Mouse (Mus musculus) midbrain, embryonic 11.5 days (tissue): ENCODE measurements around the gene Cd247. TPM values are rescaled to one million over a fixed set of nuclear protein-coding genes. Genes with fewer than 3 reads are reported as not detected.

Source experiments
- ATAC-seq: fragments of 200-750 bp; cut with Nextera tagmentation; 2 replicates; pipeline ENCODE4 v1.8.0; 2017; ENCODE audit warnings: moderate TSS enrichment, moderate library complexity; ENCODE audit not compliant: low FRiP score
- DNase-seq: peaks from one replicate; pipeline ENCODE4 v3.0.0; 2015; ENCODE audit warnings: low spot score; ENCODE audit errors: missing footprints
- H3K27ac ChIP-seq: fragments of 300-500 bp; sonication (generic); 2 replicates; pipeline ENCODE4 v1.5.1; 2014; ENCODE audit warnings: low read depth, low read length
- H3K27me3 ChIP-seq: fragments of 300-500 bp; sonication (generic); 2 replicates; pipeline ENCODE4 v1.6.1; 2014; ENCODE audit warnings: mild to moderate bottlenecking, low read length, moderate library complexity, mixed read lengths; ENCODE audit not compliant: control insufficient read depth, insufficient read depth
- H3K36me3 ChIP-seq: fragments of 300-500 bp; sonication (generic); 2 replicates; pipeline ENCODE4 v1.6.1; 2014; ENCODE audit warnings: mild to moderate bottlenecking, low read length, moderate library complexity, mixed read lengths; ENCODE audit not compliant: control insufficient read depth, insufficient read depth
- H3K4me1 ChIP-seq: fragments of 300-500 bp; sonication (generic); 2 replicates; pipeline ENCODE4 v1.6.1; 2014; ENCODE audit warnings: low read length; ENCODE audit not compliant: control insufficient read depth, insufficient read depth
- H3K4me2 ChIP-seq: fragments of 300-500 bp; sonication (generic); 2 replicates; pipeline ENCODE4 v1.6.1; 2014; ENCODE audit warnings: mild to moderate bottlenecking, moderate library complexity
- H3K4me3 ChIP-seq: fragments of 300-500 bp; sonication (generic); 2 replicates; pipeline ENCODE4 v1.5.1; 2014; ENCODE audit warnings: low read depth, low read length
- H3K9ac ChIP-seq: fragments of 300-500 bp; sonication (generic); 2 replicates; pipeline ENCODE4 v1.6.1; 2014; ENCODE audit warnings: low read length
- H3K9me3 ChIP-seq: fragments of 300-500 bp; sonication (generic); 2 replicates; pipeline ENCODE4 v1.6.1; 2016; ENCODE audit warnings: low read length; ENCODE audit not compliant: control insufficient read depth
- WGBS: fragments of 180-500 bp; shearing (Covaris S2); extraction: QIAGEN DNeasy Blood & Tissue Kit; methylation state at CpG from one replicate; pipeline ENCODE4 v1.1.7; 2014; 5-methylcytosine and 5-hydroxymethylcytosine counted together
- polyA plus RNA-seq: library from polyadenylated mRNA; unstranded; fragments of >200 nt; fragmentation: Nextera tagmentation; extraction: Ambion mirVana; gene quantifications from 2 replicates; pipeline ENCODE4 v1.2.1, GENCODE M21; 2014

Gene Cd247
- polyA plus RNA-seq, 1 experiment from 2014 or later = 2.0 TPM

- peaks cover 25% of the 10 kb centered on the region for H3K4me1 ChIP-seq
- H3K27ac ChIP-seq = no peak overlapping the region
- DNase-seq (no peak), ATAC-seq (no peak)
- no peak overlapping the region for H3K4me3 ChIP-seq
- no peak overlapping the region for H3K9ac ChIP-seq
- no peaks in the 10 kb centered on the region for H3K9me3 ChIP-seq
- H3K4me2 ChIP-seq = no peak overlapping the region
- 98% methylated on average over 5 of the region's 5 CpGs for WGBS
- no peaks in the 10 kb centered on the region for H3K36me3 ChIP-seq
- peaks cover 8% of the 10 kb centered on the region for H3K27me3 ChIP-seq
Measured at GRCm38 (mm10) chr1:165811170-165811569, 22.7 kb downstream of the Cd247 start.

- WGBS = 82% methylated on average over 3 of the region's 3 CpGs
- H3K9me3 ChIP-seq = no peaks in the 10 kb centered on the region
- H3K4me3 ChIP-seq = no peak overlapping the region
- no peak for DNase-seq
- H3K27me3 ChIP-seq = peaks cover 12% of the 10 kb centered on the region
- no peak overlapping the region for H3K9ac ChIP-seq
- H3K36me3 ChIP-seq = no peaks in the 10 kb centered on the region
- H3K27ac ChIP-seq = no peak overlapping the region
- ATAC-seq = no peak
- no peak overlapping the region for H3K4me2 ChIP-seq
- H3K4me1 ChIP-seq = peaks cover 31% of the 10 kb centered on the region
Measured at GRCm38 (mm10) chr1:165812775-165813174, 24.3 kb downstream of the Cd247 start.

DNA sequence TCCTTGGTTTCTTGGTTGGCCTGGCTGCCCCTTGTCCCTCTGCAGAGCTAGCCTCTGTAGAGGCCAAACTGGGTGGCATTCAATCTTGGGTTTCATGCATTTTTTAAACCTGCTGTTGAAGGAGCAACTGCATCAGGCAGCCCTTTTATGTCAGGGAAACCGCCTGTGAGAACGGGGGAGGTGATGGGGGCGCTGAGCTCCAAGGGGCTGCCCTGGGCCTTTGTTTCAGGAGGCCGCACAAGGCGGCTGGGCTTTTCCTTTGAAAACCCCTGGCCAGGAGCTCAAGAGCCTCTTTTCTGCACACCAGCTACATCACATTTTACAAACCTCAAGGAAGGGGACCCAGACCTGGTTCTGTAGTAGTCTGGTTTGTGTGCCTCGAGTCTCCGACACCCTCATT is 25.6 kb downstream of the Cd247 start:
- no peaks in the 10 kb centered on the region for H3K36me3 ChIP-seq
- H3K9ac ChIP-seq = peak overlapping the region; percentile 52
- DNase-seq = peak; percentile 97
- H3K4me1 ChIP-seq = peaks cover 40% of the 10 kb centered on the region
- peak; percentile 80 for ATAC-seq
- no peak overlapping the region for H3K4me3 ChIP-seq
- H3K9me3 ChIP-seq = no peaks in the 10 kb centered on the region
- peaks cover 18% of the 10 kb centered on the region for H3K27me3 ChIP-seq
- H3K4me2 ChIP-seq = peak overlapping the region; percentile 40
- peak overlapping the region; percentile 90 for H3K27ac ChIP-seq
- 3% methylated on average over 7 of the region's 7 CpGs for WGBS

DNA sequence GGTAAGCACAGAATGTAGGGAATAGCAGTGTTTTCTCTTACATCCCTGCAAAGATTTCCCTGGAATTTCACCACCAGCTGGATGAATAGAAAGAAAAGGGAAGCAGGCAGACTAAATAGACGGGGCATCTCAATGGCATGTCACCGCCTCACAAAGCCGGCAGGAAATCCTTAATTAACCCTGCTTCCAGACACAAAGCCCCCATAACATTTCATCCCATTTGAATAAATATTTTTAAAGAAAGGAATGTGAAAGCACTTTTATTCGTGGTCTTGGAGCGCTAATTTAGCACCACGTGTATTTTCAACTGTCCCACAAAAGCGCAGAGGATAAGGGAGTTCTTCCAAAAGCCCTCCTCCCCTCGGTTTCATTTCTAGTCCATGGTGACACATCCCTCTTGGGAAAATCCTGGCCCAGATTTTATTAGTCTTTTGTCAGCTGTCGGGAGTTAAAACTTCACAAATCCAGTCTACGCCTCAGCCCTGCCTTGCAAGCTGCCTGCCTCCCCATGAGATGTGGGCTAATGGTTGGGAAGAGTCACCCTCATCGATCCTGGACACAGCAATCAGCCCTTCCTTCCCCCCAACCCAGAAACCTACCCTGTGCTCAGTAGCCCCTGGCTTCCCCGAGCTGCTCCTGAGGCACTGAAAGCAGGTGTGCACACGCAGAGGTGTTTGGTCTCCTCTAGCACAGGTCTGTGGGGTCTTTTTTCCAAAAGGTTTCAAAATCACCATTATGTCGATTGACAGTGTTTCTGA is 26.2 kb downstream of the Cd247 start:
- ATAC-seq (peak; percentile 68), DNase-seq (peak; percentile 94)

GRCm38 (mm10) chr1:165816391-165816790 is 27.9 kb downstream of the Cd247 start:
- no peak for ATAC-seq
- Histone ChIP-seq H3K27me3 (peaks cover 20% of the 10 kb centered on the region), H3K9me3 (no peaks in the 10 kb centered on the region), H3K4me3 (no peak overlapping the region), H3K9ac (no peak overlapping the region), H3K36me3 (no peaks in the 10 kb centered on the region), H3K27ac (no peak overlapping the region), H3K4me1 (peaks cover 40% of the 10 kb centered on the region), H3K4me2 (no peak overlapping the region)
- DNase-seq = no peak
- 84% methylated on average over 9 of the region's 9 CpGs for WGBS

More for the DNA sequence above, 26.2 kb downstream of the Cd247 start:
- peak overlapping the region; percentile 40 for H3K4me2 ChIP-seq
- H3K4me3 ChIP-seq = peak overlapping the region; percentile 1; the same call in 1 of the 2 replicates
- H3K27me3 ChIP-seq = peaks cover 20% of the 10 kb centered on the region
- H3K27ac ChIP-seq = peak overlapping the region; percentile 90
- H3K9ac ChIP-seq = peak overlapping the region; percentile 52; the same call in 1 of the 2 replicates
- peaks cover 40% of the 10 kb centered on the region for H3K4me1 ChIP-seq
- no peaks in the 10 kb centered on the region for H3K36me3 ChIP-seq
- 7% methylated on average over 14 of the region's 14 CpGs for WGBS
- H3K9me3 ChIP-seq = no peaks in the 10 kb centered on the region

GRCm38 (mm10) chr1:165817264-165817663 is 28.8 kb downstream of the Cd247 start:
- no peaks in the 10 kb centered on the region for H3K9me3 ChIP-seq
- H3K27me3 ChIP-seq = peaks cover 13% of the 10 kb centered on the region
- peaks cover 40% of the 10 kb centered on the region for H3K4me1 ChIP-seq
- H3K9ac ChIP-seq = no peak overlapping the region
- no peak overlapping the region for H3K4me3 ChIP-seq
- ATAC-seq (peak; percentile 3; the same call in 1 of the 2 replicates), DNase-seq (no peak)
- no peak overlapping the region for H3K27ac ChIP-seq
- H3K4me2 ChIP-seq = no peak overlapping the region
- no peaks in the 10 kb centered on the region for H3K36me3 ChIP-seq
- WGBS = 55% methylated on average over 9 of the region's 9 CpGs

DNA sequence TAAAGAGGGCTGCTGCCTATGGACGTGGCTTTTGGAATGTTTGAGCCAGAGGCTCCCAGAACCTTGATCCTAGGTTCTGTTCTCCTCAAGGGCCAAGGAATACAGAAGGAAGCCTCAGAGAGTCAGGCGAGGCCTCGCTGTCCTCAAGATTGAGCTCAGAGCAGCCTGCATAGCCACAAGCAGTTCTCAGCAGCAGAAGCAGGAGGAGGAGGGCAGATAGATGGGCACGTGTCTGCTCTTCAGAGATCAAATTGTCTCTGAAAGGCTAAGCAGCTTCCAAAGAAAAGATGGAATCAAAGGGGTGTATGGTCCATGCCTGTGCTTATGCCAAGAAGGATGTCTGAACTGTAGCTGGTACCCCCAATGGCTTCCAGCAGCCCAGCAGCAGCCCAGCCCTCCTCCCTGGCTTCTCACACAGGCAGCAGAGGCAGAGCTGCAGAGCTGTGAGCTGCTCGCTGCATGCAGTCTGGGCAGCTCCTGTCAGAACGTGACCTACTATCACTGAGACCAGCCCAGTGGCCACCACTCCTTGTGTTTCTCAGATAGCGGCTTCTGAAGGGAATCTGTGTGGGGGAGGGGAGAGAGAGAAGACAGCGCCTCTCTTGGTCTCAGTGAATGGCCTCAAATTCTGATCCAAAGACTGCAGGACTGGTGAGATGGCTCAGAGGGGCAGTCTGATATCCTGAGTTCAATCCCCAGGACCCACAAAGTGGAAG is 29.8 kb downstream of the Cd247 start:
- H3K9me3 ChIP-seq = no peaks in the 10 kb centered on the region
- H3K9ac ChIP-seq = no peak overlapping the region
- DNase-seq (no peak), ATAC-seq (peak; percentile 19; the same call in 1 of the 2 replicates)
- H3K27ac ChIP-seq = peak overlapping the region; percentile 48; the same call in 1 of the 2 replicates
- no peak overlapping the region for H3K4me2 ChIP-seq
- no peaks in the 10 kb centered on the region for H3K36me3 ChIP-seq
- H3K4me1 ChIP-seq = peaks cover 36% of the 10 kb centered on the region
- H3K27me3 ChIP-seq = peaks cover 13% of the 10 kb centered on the region
- no peak overlapping the region for H3K4me3 ChIP-seq
- 31% methylated on average over 8 of the region's 8 CpGs for WGBS

- DNase-seq = no peak
- no peak overlapping the region for H3K9ac ChIP-seq
- 83% methylated on average over 4 of the region's 4 CpGs for WGBS
Measured at GRCm38 (mm10) chr1:165819147-165819546, 30.7 kb downstream of the Cd247 start.

DNA sequence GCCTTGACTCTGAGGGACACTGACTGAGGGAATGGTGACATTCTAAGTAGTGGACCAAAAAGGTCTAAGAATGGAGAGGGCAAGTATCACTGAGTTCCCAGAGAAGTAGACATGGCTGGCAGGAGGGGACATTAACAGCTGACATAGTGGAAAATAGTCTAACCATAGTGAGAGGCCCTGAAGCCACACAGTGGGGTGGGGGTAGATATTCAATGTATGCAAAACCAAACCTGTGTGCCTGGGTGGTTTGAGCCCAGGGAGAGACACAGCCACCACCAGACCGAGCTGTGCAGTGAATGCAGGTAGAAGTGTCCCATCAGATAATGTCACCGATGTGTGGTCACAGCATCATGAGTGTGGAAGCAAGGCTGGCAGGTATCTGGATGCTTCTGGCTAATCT is 33.5 kb downstream of the Cd247 start:
- no peak for ATAC-seq

More at GRCm38 (mm10) chr1:165819147-165819546, 30.7 kb downstream of the Cd247 start:
- no peak for ATAC-seq
- H3K27ac ChIP-seq = no peak overlapping the region
- no peak overlapping the region for H3K4me2 ChIP-seq
- no peak overlapping the region for H3K4me3 ChIP-seq
- no peaks in the 10 kb centered on the region for H3K36me3 ChIP-seq
- peaks cover 27% of the 10 kb centered on the region for H3K4me1 ChIP-seq
- no peaks in the 10 kb centered on the region for H3K9me3 ChIP-seq
- H3K27me3 ChIP-seq = peaks cover 13% of the 10 kb centered on the region

More for the DNA sequence above, 33.5 kb downstream of the Cd247 start:
- Histone ChIP-seq H3K4me3 (no peak overlapping the region), H3K4me2 (no peak overlapping the region), H3K9ac (no peak overlapping the region), H3K36me3 (no peaks in the 10 kb centered on the region), H3K4me1 (peaks cover 13% of the 10 kb centered on the region), H3K9me3 (no peaks in the 10 kb centered on the region), H3K27me3 (peaks cover 8% of the 10 kb centered on the region; the same call in 1 of the 2 replicates), H3K27ac (no peak overlapping the region)
- 89% methylated on average over 2 of the region's 2 CpGs for WGBS
- no peak for DNase-seq
